Mouse (Mus musculus) layer of hippocampus, postnatal 10 days (tissue): ENCODE measurements at regions not wholly inside any gene's neighbourhood (a gene's known extent, or its start where the extent isn't known, plus 50 kb on each side); places are given as distances from the start of the nearest gene placed in this dataset.

Source experiments
- DNase-seq, 2 experiments: peaks; one replicate each; pipeline ENCODE4 v3.0.0; 2021; ENCODE audit warnings: low spot score in 2 of 2

DNA sequence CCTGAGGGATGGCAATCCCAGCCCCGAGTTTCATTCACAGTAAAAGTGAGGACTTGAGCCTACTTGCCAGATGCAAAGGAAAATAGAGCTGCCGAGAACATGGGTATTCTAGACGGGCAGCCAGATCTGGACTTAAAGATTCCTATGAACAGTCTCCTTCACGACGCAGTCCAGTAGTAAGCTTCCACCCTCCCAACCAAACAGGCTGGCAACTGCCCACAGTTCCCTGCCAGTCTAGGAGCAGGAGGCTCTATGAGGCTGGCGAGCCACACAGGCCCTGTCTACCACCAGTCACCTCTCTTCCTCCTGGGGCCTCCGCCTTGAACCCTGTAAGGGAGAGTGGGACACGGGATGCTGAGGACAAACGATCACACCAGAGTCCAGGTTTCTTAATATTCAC, 153.5 kb upstream of the Snrpn start:
- no peak for DNase-seq

DNA sequence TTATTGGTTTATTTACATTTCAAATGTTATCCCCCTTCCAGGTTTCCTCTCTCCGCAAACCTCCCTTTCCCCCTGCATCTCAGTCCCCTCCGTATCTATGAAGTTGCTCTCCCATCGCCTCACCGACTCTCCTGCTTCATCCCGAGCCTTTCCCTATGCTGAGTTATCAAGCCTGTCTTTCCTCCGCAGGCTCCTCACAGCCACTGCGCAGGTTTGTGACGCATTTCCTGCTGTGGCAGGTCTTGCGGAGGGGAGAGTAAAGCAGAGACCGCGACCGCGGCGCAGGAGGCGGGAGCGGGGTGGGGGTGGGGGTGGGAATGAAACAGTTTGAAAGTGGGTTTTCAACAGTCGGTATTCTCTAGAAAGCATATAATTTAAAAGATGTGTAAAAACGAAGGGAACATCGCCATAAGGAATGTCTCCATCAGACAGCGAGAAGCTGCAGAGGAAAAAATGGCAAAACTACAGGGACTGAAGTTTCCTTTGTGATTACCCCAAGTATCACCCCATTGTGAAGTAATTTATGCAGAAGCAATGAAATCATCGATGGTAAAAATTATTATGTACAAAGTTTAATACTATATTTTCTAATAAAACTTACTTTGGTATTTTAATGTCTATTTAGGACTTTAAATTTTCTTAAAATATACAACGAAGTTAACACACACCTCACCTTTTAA, 104.3 kb upstream of the Snrpn start:
- DNase-seq = peak; percentile 6 to 19

- DNase-seq = peak; percentile 30 to 41
Measured at GRCm38 (mm10) chr7:60243746-60244145, 103.7 kb upstream of the Snrpn start.

DNA sequence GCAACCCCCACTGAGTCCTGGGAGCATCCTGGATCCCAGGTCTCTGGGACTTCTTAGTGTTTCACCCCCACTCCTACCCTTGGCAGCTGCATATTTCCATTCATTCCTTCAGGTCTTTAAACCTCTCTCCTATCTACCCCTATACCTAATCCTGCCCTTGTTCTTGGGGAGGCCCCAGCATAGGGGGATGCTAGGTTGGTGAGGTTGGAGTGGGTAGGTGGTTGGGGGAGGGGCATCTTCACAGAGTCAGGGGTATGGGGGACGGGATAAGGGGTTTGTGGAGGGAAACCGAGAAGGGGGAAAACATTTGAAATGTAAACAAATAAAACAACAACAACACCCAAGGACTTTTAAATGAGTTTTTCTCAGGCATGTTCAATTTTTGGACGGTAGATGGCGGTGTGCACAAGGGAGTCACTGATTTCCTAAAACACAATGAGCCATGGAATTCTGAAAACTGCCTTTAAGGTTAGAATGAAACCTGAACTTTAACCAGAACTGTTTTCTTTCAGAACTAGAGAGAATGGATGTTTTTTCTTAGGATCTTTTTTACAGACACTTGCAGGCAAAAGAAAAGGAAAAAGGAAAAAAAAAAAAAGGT, 98.7 kb upstream of the Snrpn start:
- peak; percentile 37 to 42 for DNase-seq

DNA sequence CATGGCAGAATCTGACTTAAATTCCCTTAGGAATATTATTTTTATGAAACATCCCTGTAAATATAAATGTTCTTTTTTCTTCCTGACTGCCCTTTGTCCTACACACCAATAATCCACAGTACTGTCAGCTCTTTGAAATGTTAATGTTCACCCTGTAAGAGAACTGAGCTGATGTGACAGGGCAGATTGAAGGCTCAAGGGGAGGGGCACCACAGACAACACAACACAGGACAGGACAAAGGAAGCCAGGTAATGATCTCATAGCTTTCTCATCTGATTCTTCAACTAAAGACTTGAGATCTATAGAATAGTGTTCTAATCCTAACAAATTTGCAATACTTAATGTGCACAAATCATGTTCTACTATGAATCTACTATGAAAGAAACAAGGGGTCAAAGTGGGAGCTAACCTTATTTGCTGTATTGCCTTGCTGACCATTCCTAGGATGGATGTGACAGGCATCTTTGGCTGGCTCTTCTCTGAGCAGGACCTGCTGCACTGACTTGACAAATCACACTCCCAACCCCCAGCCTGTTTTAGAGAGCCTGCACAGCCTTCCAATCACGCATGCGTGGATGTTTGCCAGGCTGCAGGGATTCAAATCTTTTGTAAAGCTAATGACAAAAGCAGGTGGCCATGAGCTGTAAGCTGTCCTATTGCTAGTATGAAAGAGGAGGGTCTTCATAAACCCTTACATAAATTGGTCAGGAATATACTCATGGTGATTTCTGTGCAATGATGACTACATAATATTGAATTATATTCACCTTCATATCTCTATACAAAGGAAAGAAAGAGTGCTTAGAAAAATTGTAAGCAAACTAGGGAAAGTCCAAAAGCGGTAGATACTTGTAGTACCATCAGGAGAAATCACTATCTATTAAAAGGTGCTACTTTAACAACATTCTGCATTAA, 76.6 kb upstream of the Snrpn start:
- peak; percentile 36 to 48 for DNase-seq
